Mouse (Mus musculus) C3H10T1/2 (cell line): Measurements from ENCODE around the gene Commd6. TPM values are rescaled to one million over a fixed set of nuclear protein-coding genes. Genes with fewer than 3 reads are reported as not detected.

Experiments used
- polyA plus RNA-seq, 2 experiments: library from polyadenylated mRNA; unstranded; fragments of >200 nt; fragmentation: generic; extraction: Trizol; gene quantifications; one replicate each; pipeline ENCODE4 v1.2.1; 2012; ENCODE audit warnings: missing spikeins in 2 of 2

Commd6 gene
- polyA plus RNA-seq: 10 to 100 TPM; 12.6 to 37.5 TPM

DNA sequence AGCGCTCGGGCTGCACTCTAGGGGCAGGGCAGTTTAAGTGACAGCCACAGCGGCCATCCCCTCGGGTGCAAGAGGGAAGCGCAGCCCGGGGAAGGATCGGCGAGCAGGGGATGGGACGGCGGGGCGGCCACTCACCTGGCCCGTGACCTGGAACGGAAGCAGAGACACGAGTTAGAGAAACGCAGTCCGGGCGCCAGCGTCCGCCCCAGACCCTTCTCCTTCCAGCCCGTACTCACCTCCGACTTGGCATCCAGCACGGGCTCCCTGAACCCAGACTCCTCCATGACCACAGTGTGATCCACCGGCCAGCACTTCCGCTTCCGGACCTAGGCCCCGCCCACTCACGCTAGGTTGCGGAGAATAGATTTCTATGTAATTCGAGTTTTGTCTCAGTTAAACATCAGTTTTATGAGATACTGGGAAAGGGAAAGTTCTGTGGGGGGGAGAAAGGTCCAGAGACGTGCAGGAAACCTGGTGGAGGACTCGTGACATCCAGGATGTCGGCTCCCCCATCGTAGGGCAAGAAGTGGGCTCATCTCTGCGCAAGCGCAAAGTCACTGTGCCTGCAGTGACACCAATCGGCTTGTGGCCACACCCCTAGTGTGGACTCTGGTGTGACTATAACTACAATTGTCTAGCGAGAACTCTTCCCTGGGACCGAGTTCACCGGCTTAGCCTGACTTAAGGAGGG lies at the start of gene Commd6:
Commd6 (minus strand) TSS at position 534 of the 691 bp plus-strand sequence.

DNA sequence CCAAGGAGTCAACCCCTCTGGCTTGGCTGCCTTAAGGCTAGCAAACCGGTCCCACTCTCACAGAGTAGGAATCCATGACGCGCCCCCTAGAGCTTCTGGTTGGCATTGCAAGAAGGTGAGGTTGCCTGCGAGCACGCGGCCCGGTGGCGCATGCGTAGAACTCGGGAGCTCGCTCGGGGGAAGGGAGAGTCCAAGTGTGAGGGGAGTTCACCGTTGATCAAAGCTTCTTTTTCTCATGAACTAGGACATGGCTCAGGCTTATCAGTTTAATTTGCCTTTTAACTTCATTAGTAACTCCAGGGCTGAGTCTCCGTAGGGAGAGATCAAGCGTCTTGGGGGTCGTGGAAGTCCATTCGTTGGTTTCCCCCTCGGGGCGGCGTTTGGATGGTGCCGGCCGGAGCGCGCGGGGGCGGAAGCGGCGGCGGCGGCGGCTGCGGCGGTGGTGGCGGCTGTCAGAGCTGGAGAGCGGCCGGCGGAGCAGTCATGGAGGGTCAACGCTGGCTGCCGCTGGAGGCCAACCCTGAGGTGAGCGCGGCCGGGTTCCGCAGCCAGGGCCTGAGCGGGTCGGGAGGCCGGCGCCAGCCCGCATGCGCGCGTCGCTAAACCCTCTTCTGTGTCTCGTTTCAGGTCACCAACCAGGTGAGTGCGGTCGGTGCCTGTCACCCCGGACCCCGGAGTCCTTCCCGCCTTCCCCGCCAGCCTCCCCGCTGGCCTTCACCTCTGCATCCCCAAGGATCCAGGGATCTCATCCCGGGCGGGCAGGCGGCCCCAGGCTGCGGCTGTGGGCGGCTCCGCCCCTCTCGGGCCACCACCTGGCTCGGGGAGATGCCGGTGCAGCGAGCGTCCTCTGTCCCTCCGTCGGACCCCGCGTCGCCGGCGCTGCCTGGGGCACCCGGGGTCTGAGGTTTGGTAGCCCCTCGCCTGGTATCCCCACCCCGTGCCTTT lies 13.4 kb upstream of the Commd6 start, which contains the start of gene Uchl3:
Uchl3 (plus strand) TSS at position 387 of the 945 bp plus-strand sequence.

DNA sequence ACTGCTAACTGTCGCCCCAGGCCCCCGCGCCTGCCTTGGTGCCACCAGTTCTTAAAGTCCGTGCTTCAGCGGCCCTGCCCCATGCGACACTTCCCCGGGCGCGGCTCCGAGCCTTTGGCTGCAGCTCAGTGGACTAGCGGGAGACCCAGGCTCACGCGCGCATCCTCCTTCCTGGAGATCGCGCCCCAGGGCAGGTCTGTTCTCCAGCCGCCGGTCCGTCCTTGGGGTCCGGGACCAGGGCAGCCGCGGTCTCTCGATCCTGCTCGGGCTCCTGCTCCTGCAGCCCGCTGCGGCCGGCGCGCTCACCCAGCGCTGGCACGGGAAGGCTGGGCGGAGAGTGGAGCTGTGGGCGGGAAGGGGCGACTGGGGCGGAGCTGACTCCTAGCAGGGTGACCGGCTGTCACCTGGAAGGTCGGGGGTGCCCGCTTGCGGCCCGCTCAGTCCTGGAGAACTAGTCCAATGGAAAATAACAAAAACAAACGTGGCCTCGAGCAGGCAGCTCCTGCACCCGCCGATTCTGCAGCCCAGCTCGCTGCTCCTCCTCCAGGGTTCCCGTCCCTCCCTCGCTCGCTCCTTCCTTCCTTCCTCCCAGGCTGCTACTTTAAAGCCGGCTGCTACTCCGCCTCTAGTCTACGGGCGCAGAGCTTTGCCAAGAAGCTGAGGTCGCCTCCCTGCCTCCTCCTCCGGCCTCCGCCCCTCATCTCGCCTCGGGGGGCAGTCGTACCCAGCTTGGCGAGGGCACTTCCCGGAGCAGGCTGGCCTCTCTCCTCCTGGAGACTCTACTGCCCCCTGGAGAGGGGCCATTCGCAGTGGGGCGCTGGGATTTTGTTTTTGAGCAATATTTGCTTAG lies 31.7 kb downstream of the Commd6 start, which contains the start of gene Tbc1d4:
Tbc1d4 (minus strand) TSS at position 673 of the 850 bp plus-strand sequence.

Other genes starting within 250 kb of the Commd6 start
- 1 to 10 TPM in 1 of 2 experiments, under 1 TPM in 1; 0.69 to 6.2 TPM for gene Tbc1d4, start 31.5 kb downstream of the Commd6 start, polyA plus RNA-seq
- 10 to 100 TPM in 1 of 2 experiments, 1 to 10 TPM in 1; 5.4 to 15.3 TPM for gene Uchl3, start 13.3 kb upstream of the Commd6 start, polyA plus RNA-seq
- gene Gm9922, start 89.1 kb upstream of the Commd6 start, polyA plus RNA-seq: 1 to 10 TPM in 1 of 2 experiments, under 1 TPM in 1; 0.53 to 4.0 TPM
- gene Lmo7, start 89.3 kb upstream of the Commd6 start, polyA plus RNA-seq: 10 to 100 TPM in 1 of 2 experiments, under 1 TPM in 1; 0.37 to 18.7 TPM